Mouse (Mus musculus) thymus, postnatal 4 days (tissue): ENCODE data around the gene Wwox.
A peak's percentile ranks its signal among the peaks of the same experiment; 100 is the strongest.

Source experiments
- DNase-seq: peaks from one replicate; pipeline ENCODE4 v3.0.0; 2021

The Wwox gene

GRCm38 (mm10) chr8:114548837-114549236, 109.4 kb downstream of the Wwox start:
- no peak for DNase-seq

- peak; percentile 68 for DNase-seq
Measured at GRCm38 (mm10) chr8:114550029-114550428, 110.6 kb downstream of the Wwox start.

GRCm38 (mm10) chr8:114552606-114553005, 113.2 kb downstream of the Wwox start:
- no peak for DNase-seq

- no peak for DNase-seq
Measured at GRCm38 (mm10) chr8:114554966-114555365, 115.5 kb downstream of the Wwox start.

- DNase-seq: no peak
Measured at GRCm38 (mm10) chr8:114555491-114556202, 116.2 kb downstream of the Wwox start.

GRCm38 (mm10) chr8:114561191-114561590, 121.7 kb downstream of the Wwox start:
- no peak for DNase-seq

GRCm38 (mm10) chr8:114562486-114562885, 123.0 kb downstream of the Wwox start:
- no peak for DNase-seq

GRCm38 (mm10) chr8:114563361-114563760, 123.9 kb downstream of the Wwox start:
- DNase-seq: no peak

- no peak for DNase-seq
Measured at GRCm38 (mm10) chr8:114564036-114564435, 124.6 kb downstream of the Wwox start.

GRCm38 (mm10) chr8:114568531-114569166, 129.2 kb downstream of the Wwox start:
- DNase-seq: no peak

- no peak for DNase-seq
Measured at GRCm38 (mm10) chr8:114573014-114573746, 133.7 kb downstream of the Wwox start.

GRCm38 (mm10) chr8:114573747-114574093, 134.3 kb downstream of the Wwox start:
- no peak for DNase-seq

- no peak for DNase-seq
Measured at GRCm38 (mm10) chr8:114579292-114579691, 139.8 kb downstream of the Wwox start.

- DNase-seq: no peak
Measured at GRCm38 (mm10) chr8:114580684-114581083, 141.2 kb downstream of the Wwox start.

- no peak for DNase-seq
Measured at GRCm38 (mm10) chr8:114590336-114590867, 150.9 kb downstream of the Wwox start.

- no peak for DNase-seq
Measured at GRCm38 (mm10) chr8:114591296-114592280, 152.1 kb downstream of the Wwox start.

GRCm38 (mm10) chr8:114593424-114594157, 154.1 kb downstream of the Wwox start:
- DNase-seq: no peak

GRCm38 (mm10) chr8:114594811-114595210, 155.4 kb downstream of the Wwox start:
- no peak for DNase-seq

GRCm38 (mm10) chr8:114599555-114599954, 160.1 kb downstream of the Wwox start:
- no peak for DNase-seq

GRCm38 (mm10) chr8:114600196-114600595, 160.7 kb downstream of the Wwox start:
- DNase-seq: no peak

- DNase-seq: no peak
Measured at GRCm38 (mm10) chr8:114603046-114603445, 163.6 kb downstream of the Wwox start.

- no peak for DNase-seq
Measured at GRCm38 (mm10) chr8:114603561-114603960, 164.1 kb downstream of the Wwox start.
